Mouse (Mus musculus): ENCODE measurements around the gene Slc5a4a.

Gene Slc5a4a

GRCm38 (mm10) chr10:76147278-76147677, at the start of gene Slc5a4a:
Gene Slc5a4a (plus strand): TSS chr10:76147451.
- no peak for DNase-seq (ENCODE audit: low read depth in 1 of 2, low spot score in 2 of 2)

DNA sequence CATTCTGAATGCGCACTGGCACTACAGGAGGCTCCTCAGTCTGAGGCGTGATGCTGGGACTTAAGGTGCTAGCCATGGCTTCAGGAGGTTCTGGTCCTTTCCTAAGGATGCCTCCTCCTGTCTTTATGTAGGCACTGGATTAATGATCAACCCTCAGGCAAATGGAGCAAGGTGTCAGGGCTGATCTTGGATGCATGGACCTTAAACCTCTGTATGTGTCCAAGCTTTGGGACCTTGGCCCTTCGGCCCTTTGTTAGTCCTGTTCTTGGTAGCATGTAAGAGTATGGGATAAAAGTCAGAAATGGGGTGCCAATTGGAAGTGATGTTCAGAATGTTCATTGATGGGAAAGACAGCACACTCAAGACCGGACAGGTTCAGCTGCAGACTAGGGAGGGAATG, 36.4 kb upstream of the Slc5a4a start, which contains the start of gene Slc5a4b:
Gene Slc5a4b (minus strand): TSS at position 101 of the 400 bp plus-strand sequence.
- DNase-seq (ENCODE audit: low read depth in 1 of 2, low spot score in 2 of 2) = no peak

DNA sequence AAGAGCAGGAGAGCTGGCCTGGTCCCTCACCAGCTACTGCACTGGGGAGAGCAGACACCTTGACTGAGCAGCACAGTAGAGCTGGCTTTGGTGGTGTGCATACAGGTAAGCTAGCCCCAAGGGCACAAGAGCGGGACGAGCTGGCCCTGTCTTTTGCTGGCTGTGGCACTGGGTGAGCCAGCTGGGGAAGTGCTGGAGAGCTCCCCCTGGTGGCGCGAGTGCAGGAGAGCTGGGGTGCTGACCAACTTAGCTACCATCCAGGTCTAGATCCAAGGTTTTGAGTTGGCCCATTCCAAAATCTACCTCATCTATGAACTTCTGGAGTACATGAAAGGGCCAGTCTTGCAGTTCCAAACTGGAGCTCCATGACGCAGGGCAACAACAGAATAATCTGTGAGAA, 29.3 kb upstream of the Slc5a4a start:
- DNase-seq (ENCODE audit: low read depth in 1 of 2, low spot score in 2 of 2) = peak in 1 of 2 experiments; percentile 2

DNA sequence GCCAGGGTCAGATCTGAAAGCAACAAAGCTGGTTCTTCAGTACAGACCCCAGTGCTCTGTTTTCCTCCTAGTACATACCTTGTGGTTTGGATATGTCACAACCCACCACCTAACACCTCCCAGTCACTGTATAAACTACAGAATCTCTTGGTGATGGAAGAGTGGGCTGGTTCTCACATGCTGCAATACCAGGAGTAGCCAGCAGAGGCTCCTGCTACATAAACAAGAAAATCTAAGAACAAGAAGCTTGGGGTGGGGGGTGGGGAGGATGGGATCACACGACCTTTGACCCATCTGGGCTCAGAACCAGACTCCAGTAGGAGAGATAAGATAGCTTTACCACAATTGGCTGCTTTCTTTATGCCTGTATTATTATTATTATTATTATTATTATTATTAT, 28.5 kb upstream of the Slc5a4a start:
- no peak for DNase-seq (ENCODE audit: low read depth in 1 of 2, low spot score in 2 of 2)

DNA sequence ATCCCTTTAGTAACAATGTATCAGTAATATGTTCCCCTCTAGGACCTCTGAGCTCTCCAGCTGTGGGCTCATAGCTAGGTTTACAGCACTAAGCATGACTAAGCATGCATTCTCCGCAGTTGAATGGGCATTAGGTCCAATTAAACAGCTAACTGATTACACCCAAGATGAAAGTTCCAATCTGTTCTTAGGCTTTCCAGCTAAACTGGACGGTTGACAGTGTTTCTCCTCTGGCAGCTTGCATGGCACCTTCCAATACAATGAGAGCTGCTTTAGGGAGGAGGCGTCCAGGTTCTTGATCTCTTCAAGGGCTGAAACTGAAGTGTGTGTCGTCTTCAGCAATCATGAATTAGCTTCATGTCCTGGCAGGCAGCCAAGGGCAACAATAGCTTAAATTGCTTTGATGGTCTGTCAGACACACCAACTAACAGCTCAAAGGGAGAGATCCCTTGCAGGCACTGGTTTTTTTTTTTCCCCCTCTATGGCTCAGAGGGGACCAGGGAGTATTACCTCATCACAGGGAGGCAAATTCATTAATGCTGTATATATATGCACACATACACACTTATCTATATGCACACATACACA, 27.0 kb upstream of the Slc5a4a start:
- DNase-seq (ENCODE audit: low read depth in 1 of 2, low spot score in 2 of 2) = no peak

DNA sequence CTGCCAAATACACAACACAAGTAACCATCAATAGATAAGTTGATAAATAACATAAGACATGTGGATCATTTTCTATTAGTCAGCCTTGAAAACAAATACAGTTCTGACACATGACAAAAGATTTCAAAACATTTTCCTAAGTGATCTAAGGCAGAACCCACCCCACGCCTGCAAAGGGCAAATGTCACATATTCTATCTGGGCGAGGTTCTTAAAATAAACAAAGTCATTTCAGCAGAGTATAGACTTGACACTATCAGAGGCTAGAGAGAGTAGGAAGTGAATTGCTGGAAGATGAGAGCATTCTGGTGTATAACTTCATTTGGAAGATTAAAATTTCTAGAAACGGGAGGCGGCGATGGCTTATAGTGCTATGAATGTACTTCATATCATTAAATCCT, 25.8 kb upstream of the Slc5a4a start:
- DNase-seq (ENCODE audit: low read depth in 1 of 2, low spot score in 2 of 2) = no peak

DNA sequence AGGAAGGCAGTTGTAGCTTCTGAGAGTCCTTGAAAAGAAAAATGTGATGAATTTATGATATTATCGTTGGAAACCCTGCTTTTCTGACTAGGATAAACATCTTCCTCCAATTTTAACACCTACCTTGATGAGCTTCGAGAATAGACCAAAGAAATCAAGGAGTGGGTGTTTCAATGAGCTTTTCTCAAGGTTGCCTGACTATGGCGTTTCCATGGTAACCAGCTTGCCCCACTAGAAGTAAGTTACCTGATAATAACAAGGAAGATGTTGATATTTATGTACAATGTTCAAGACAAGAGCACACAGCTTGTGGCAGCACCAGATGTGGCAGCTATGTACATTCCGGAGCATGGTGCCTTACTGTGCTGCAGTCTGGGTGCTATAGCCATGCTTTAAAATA, 14.7 kb upstream of the Slc5a4a start:
- no peak for DNase-seq (ENCODE audit: low read depth in 1 of 2, low spot score in 2 of 2)

DNA sequence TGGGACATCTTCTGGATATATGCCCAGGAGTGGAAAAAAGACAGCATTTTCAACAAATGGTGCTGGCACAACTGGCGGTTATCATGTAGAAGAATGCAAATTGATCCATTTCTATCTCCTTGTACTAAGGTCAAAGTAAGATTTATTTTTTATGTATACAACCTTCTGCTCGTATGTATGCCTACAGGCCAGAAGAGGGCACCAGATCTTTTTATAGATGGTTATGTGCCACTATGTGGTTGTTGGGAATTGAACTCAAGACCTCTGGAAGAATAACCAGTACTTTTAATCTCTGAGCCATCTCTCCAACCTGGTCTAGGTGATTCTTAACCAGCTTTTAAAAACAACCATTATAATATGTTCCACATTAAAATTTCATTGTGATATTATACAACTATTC, 10.9 kb upstream of the Slc5a4a start:
- no peak for DNase-seq (ENCODE audit: low read depth in 1 of 2, low spot score in 2 of 2)

DNA sequence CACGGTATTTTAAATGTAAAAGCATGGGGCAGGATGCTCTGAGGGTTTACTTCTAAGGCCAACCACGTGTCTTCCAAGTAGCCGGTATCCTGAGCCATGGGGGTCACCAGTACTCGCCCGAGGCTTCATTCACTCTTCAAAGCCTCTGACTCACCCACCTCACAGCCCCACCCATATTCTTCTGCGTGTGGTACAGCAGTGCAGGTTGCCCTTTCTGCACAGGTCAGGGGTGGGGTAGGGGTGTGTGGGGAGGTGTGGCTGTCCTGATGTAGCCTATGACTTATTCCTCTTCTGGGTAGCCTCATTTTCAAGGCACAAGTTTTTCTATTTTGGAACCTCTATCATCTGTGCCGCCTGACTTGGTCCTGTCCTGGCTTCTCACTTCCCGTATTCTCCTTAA, 405 bp upstream of the Slc5a4a start:
- no peak for DNase-seq (ENCODE audit: low read depth in 1 of 2, low spot score in 2 of 2)

GRCm38 (mm10) chr10:76155911-76156310, 8.7 kb downstream of the Slc5a4a start:
- DNase-seq (ENCODE audit: low read depth in 1 of 2, low spot score in 2 of 2) = no peak

DNA sequence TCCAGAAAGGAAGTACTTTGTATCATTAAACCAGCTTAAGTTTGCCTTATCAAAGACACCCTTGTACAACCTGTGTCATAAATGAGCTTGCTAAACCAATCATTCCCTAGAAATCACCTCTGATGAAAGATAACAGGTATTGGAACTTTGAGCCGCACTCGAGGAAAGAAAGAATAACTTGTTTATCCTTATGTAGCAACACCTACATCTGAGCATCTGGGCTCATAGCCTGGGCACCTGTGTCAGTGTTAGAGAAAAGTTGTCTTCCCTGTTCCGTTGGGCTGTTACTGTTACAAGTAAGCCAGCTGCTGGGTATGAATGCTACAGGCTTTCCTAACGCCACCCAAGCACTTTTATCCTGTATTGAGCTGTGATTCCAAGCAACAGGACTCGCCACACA, 10.3 kb downstream of the Slc5a4a start:
- no peak for DNase-seq (ENCODE audit: low read depth in 1 of 2, low spot score in 2 of 2)

DNA sequence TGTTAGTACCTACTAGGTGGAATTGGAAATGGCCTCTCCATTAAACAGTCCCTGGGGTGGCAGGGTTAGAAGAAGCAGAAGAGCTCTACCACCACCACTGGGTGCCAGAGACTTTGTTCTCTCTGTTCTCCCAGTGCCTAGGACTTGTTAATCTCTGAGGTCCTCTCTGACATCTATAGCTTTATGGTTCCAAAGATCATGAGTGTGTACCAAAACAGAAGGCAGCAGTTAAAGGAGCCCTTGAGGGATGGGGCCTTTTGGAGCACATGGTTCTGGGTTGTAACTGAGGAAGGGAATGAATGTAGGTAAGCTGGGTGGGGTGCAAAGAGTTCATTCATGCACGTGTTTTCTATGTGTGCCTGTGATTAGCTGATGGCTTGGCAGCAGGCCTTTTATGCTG, 10.8 kb downstream of the Slc5a4a start:
- DNase-seq (ENCODE audit: low read depth in 1 of 2, low spot score in 2 of 2) = no peak

- DNase-seq (ENCODE audit: low read depth in 1 of 2, low spot score in 2 of 2) = no peak
These were observed 27.6 kb downstream of the Slc5a4a start for GRCm38 (mm10) chr10:76174899-76175298.

- DNase-seq (ENCODE audit: low read depth in 1 of 2, low spot score in 2 of 2) = no peak
These were observed 38.0 kb downstream of the Slc5a4a start for GRCm38 (mm10) chr10:76185216-76185615.

- no peak for DNase-seq (ENCODE audit: low read depth in 1 of 2, low spot score in 2 of 2)
These were observed 40.8 kb downstream of the Slc5a4a start for GRCm38 (mm10) chr10:76188010-76188409.

- DNase-seq (ENCODE audit: low read depth in 1 of 2, low spot score in 2 of 2) = no peak
These were observed 54.2 kb downstream of the Slc5a4a start for GRCm38 (mm10) chr10:76201416-76201815.

- peak; percentile 6 to 12 for DNase-seq (ENCODE audit: low read depth in 1 of 2, low spot score in 2 of 2)
These were observed 54.7 kb downstream of the Slc5a4a start for GRCm38 (mm10) chr10:76201978-76202377.

DNA sequence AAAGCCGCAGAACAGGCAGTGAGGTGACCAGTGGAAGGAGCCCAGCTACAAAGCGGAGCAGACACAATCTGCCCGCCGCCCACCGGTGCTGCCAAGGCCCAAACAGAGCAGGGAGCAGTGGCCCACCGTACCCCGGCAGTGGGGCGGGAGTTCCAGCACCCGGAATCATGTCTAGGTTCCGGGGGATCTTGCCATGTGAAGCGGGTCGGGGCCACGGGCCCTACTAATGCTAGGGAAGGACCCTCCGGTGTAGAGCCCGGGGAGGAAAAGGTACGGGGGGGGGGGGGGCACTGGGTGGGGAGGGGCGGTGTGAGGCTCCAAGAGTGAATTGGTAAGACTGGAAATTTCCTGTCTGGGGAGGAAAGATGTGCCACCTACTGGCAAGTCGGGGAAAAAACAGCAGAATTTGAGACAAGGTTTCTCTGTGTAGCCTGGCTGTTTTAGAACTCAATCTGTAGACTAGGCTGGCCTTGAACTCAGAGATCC, 56.6 kb downstream of the Slc5a4a start:
- DNase-seq (ENCODE audit: low read depth in 1 of 2, low spot score in 2 of 2) = no peak

DNA sequence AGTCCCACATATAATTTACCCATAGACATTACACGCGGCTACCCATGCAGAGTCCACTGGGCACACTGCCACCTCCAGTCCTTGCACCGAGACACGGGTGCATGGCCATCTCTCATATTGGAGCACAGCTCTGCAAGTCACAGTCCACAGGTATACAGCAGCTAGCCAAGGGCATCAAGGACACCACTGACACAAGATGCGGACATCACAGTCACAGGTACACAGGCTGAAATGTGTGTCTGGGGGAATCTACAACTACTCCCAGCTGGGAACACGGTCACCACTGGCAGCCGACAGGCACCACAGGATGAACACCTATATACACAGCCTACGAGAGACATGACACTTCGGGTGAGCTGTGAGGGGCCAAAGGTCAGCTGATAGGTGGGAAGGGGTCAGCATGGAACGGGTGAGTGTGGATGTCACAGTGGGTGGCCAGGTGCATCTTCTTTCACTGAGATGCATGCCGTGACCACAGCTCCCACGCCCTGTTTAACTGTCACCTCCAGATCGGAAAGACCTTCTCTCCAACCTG, 60.1 kb downstream of the Slc5a4a start:
- no peak for DNase-seq (ENCODE audit: low read depth in 1 of 2, low spot score in 2 of 2)

GRCm38 (mm10) chr10:76209241-76209640, 62.0 kb downstream of the Slc5a4a start:
- no peak for DNase-seq (ENCODE audit: low read depth in 1 of 2, low spot score in 2 of 2)

DNA sequence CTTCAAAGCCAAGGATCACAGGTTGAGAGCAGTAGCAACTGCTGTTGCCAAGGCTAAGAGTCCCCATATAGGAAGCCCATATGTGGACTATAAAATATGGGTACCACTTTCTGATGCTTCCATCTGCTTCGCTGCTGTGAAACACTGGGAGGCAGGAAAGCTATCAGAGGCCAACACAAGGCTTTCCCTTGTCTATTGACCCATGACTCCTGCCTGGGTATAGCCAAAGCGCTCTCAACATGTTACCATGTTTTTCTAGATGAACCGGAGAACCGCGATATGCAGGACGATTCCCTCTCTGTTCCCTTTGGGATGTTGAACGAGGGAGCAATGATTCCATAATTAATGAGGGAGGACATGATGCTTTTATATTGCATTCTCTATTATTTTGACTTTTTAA, 63.6 kb downstream of the Slc5a4a start:
- DNase-seq (ENCODE audit: low read depth in 1 of 2, low spot score in 2 of 2) = no peak

GRCm38 (mm10) chr10:76212121-76212520, 64.9 kb downstream of the Slc5a4a start:
- no peak for DNase-seq (ENCODE audit: low read depth in 1 of 2, low spot score in 2 of 2)

- DNase-seq (ENCODE audit: low read depth in 1 of 2, low spot score in 2 of 2) = no peak
These were observed 66.9 kb downstream of the Slc5a4a start for GRCm38 (mm10) chr10:76214161-76214560.
